Mouse (Mus musculus): ENCODE measurements around the gene Tspan31. TPM values are rescaled to one million over a fixed set of nuclear protein-coding genes. Genes with fewer than 3 reads are reported as not detected.

Gene Tspan31
- polyA plus RNA-seq, 1 experiment from 2014 or later: 189 TPM

- H3K4me2 ChIP-seq (ENCODE audit: low read depth, low read length): peak overlapping the region; percentile 97
- H3K36me3 ChIP-seq (ENCODE audit: control insufficient read depth, insufficient read depth, low read length): 0 out of 2 replicates have a peak, but pooled peaks cover 3% of the 10 kb centered on the region
- H3K4me1 ChIP-seq (ENCODE audit: control insufficient read depth, insufficient read depth, low read length): peaks cover 7% of the 10 kb centered on the region; the same call in 1 of the 2 replicates
- H3K9ac ChIP-seq (ENCODE audit: low read depth, low read length): peak overlapping the region; percentile 80
- H3K27ac ChIP-seq (ENCODE audit: low read length): no peak overlapping the region
- H3K4me3 ChIP-seq (ENCODE audit: low read length): peak overlapping the region; percentile 96
- WGBS: 3% methylated on average over 20 of the region's 20 CpGs
- peak; percentile 7; the same call in 1 of the 2 replicates for ATAC-seq
- H3K9me3 ChIP-seq (ENCODE audit: control insufficient read depth, low read length): no peaks in the 10 kb centered on the region
- H3K27me3 ChIP-seq (replicated peaks; ENCODE audit: control insufficient read depth, insufficient read depth, low read length): no peaks in the 10 kb centered on the region
These were observed 29.4 kb downstream of the Tspan31 start for GRCm38 (mm10) chr10:127040569-127041214.

- H3K27me3 ChIP-seq (replicated peaks; ENCODE audit: control insufficient read depth, insufficient read depth, low read length): no peaks in the 10 kb centered on the region
- no peak overlapping the region for H3K4me3 ChIP-seq (ENCODE audit: low read length)
- no peaks in the 10 kb centered on the region for H3K36me3 ChIP-seq (ENCODE audit: control insufficient read depth, insufficient read depth, low read length)
- ATAC-seq: no peak
- H3K4me2 ChIP-seq (ENCODE audit: low read depth, low read length): no peak overlapping the region
- no peak overlapping the region for H3K9ac ChIP-seq (ENCODE audit: low read depth, low read length)
- 76% methylated on average over 12 of the region's 12 CpGs for WGBS
- H3K27ac ChIP-seq (ENCODE audit: low read length): no peak overlapping the region
- no peaks in the 10 kb centered on the region for H3K9me3 ChIP-seq (ENCODE audit: control insufficient read depth, low read length)
- peaks cover 3% of the 10 kb centered on the region; the same call in 1 of the 2 replicates for H3K4me1 ChIP-seq (ENCODE audit: control insufficient read depth, insufficient read depth, low read length)
These were observed 32.4 kb downstream of the Tspan31 start for GRCm38 (mm10) chr10:127037641-127038040.

- H3K27me3 ChIP-seq (replicated peaks; ENCODE audit: control insufficient read depth, insufficient read depth, low read length): no peaks in the 10 kb centered on the region
- no peaks in the 10 kb centered on the region for H3K36me3 ChIP-seq (ENCODE audit: control insufficient read depth, insufficient read depth, low read length)
- no peak overlapping the region for H3K9ac ChIP-seq (ENCODE audit: low read depth, low read length)
- ATAC-seq: no peak
- no peak overlapping the region for H3K4me3 ChIP-seq (ENCODE audit: low read length)
- H3K27ac ChIP-seq (ENCODE audit: low read length): no peak overlapping the region
- no peaks in the 10 kb centered on the region for H3K9me3 ChIP-seq (ENCODE audit: control insufficient read depth, low read length)
- WGBS: 80% methylated on average over 12 of the region's 12 CpGs
- no peaks in the 10 kb centered on the region for H3K4me1 ChIP-seq (ENCODE audit: control insufficient read depth, insufficient read depth, low read length)
- no peak overlapping the region for H3K4me2 ChIP-seq (ENCODE audit: low read depth, low read length)
These were observed 33.8 kb downstream of the Tspan31 start for GRCm38 (mm10) chr10:127036273-127036672.

GRCm38 (mm10) chr10:127033301-127033741 lies 36.7 kb downstream of the Tspan31 start:
- Histone ChIP-seq H3K36me3 (ENCODE audit: control insufficient read depth, insufficient read depth, low read length) (no peaks in the 10 kb centered on the region), H3K4me2 (ENCODE audit: low read depth, low read length) (no peak overlapping the region), H3K27me3 (replicated peaks; ENCODE audit: control insufficient read depth, insufficient read depth, low read length) (no peaks in the 10 kb centered on the region), H3K9ac (ENCODE audit: low read depth, low read length) (no peak overlapping the region), H3K9me3 (ENCODE audit: control insufficient read depth, low read length) (no peaks in the 10 kb centered on the region), H3K27ac (ENCODE audit: low read length) (no peak overlapping the region), H3K4me1 (ENCODE audit: control insufficient read depth, insufficient read depth, low read length) (peaks cover 5% of the 10 kb centered on the region; the same call in 1 of the 2 replicates), H3K4me3 (ENCODE audit: low read length) (no peak overlapping the region)
- no peak for ATAC-seq
- WGBS: 80% methylated on average over 7 of the region's 8 CpGs

DNA sequence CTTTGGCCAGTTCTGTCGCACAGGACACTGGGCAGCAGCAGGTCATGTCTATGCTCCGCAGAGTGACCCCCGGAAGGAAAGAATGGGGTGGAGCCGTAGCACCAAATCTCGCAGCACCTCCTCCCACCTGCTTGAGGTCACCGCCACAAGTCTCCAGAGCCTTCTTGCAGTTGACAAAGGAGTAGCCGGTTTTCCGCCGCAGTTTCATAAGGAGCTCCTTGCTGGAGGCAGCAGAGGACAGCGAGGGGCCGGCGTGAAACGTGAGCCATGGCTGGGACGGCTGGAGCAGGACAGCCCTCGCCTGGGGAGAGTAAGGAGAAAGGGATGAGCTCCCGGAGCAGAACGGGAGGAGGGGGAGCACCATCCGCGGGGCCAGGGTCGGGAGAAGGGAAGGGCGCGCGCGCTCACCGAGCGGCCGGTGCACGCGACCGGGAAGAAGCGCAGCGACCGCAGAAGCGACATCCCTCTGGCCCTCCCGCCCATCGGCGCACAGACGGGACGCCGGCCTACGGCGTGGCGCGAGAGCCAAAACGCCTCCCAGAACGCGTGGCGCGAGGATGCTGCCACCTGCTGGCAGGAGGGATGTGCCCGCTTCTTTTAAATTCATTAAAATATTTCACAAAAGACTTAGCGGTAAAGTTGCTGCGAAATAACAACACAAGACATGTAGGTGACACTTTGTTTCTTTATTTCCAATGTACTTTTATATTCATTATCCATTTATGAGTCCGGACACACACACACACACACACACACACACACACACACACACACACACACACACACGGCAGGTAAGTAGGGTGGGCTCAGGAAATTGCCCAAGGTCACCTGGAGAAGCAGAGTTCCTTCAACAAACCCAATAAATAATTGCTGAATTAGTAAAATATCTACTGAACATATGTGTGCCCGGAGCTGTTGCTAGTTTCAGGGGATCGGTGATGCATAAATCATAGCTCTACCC lies 39.4 kb downstream of the Tspan31 start, which contains the start of gene Tsfm:
Tsfm (minus strand) TSS at position 505 of the 961 bp plus-strand sequence.
- 6% methylated on average over 56 of the region's 56 CpGs for WGBS
- peak within 1 kb of the TSS; percentile 94 for H3K4me3 ChIP-seq (ENCODE audit: low read length)
- H3K4me2 ChIP-seq (ENCODE audit: low read depth, low read length): peak within 1 kb of the TSS; percentile 89
- peak within 1 kb of the TSS; percentile 96 for H3K9ac ChIP-seq (ENCODE audit: low read depth, low read length)
- ATAC-seq: peak; percentile 94
- no peaks in the 10 kb centered on the region for H3K9me3 ChIP-seq (ENCODE audit: control insufficient read depth, low read length)
- H3K4me1 ChIP-seq (ENCODE audit: control insufficient read depth, insufficient read depth, low read length): peaks cover 5% of the 10 kb centered on the region; the same call in 1 of the 2 replicates
- no peaks in the 10 kb centered on the region for H3K27me3 ChIP-seq (replicated peaks; ENCODE audit: control insufficient read depth, insufficient read depth, low read length)
- H3K36me3 ChIP-seq (ENCODE audit: control insufficient read depth, insufficient read depth, low read length): peaks cover 2% of the 10 kb centered on the region
- H3K27ac ChIP-seq (ENCODE audit: low read length): peak within 1 kb of the TSS; percentile 74

DNA sequence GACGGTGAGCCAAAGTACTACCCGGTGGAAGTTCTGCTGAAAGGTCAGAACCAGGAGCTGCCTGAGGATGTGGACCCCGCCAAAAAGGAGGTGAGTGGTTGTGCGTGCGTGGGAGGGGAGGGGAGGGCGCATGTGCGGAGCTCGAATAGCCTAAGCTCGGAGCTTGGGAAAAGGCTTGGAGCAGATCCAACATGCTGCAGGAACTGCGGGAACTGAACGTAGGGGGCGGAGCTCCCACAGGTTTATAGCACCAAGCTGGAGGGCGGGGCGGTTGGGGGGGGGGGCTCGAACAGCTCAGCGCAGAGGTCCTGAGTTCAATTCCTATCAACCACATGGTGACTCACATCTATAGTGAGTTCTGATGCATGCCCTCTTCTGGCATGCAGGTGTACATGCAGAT lies 51.6 kb downstream of the Tspan31 start:
- no peak overlapping the region for H3K4me3 ChIP-seq (ENCODE audit: low read length)
- no peak overlapping the region for H3K9ac ChIP-seq (ENCODE audit: low read depth, low read length)
- H3K27me3 ChIP-seq (replicated peaks; ENCODE audit: control insufficient read depth, insufficient read depth, low read length): no peaks in the 10 kb centered on the region
- no peaks in the 10 kb centered on the region for H3K36me3 ChIP-seq (ENCODE audit: control insufficient read depth, insufficient read depth, low read length)
- no peaks in the 10 kb centered on the region for H3K4me1 ChIP-seq (ENCODE audit: control insufficient read depth, insufficient read depth, low read length)
- no peak for ATAC-seq
- no peak overlapping the region for H3K4me2 ChIP-seq (ENCODE audit: low read depth, low read length)
- H3K9me3 ChIP-seq (ENCODE audit: control insufficient read depth, low read length): no peaks in the 10 kb centered on the region
- no peak overlapping the region for H3K27ac ChIP-seq (ENCODE audit: low read length)
- 77% methylated on average over 16 of the region's 16 CpGs for whole genome bisulfite sequencing

Other genes with a start within 250 kb of the Tspan31 start
- 14.8 and 15.3 TPM in 2 replicates for gene Atp23, start 168.9 kb downstream of the Tspan31 start, polyA plus RNA-seq (2015; fragmentation: Nextera tagmentation; extraction: Ambion mirVana)
- gene Ctdsp2, start 91.5 kb downstream of the Tspan31 start, polyA plus RNA-seq (2015; fragmentation: Nextera tagmentation; extraction: Ambion mirVana): 41.2 and 44.0 TPM in 2 replicates
- gene Avil, start 69.6 kb downstream of the Tspan31 start, polyA plus RNA-seq (2015; fragmentation: Nextera tagmentation; extraction: Ambion mirVana): 0.21 and 0.28 TPM in 2 replicates
- 85.7 and 100 TPM in 2 replicates for gene Tsfm, start 39.4 kb downstream of the Tspan31 start, polyA plus RNA-seq (2015; fragmentation: Nextera tagmentation; extraction: Ambion mirVana)
- 42.4 and 48.3 TPM in 2 replicates for gene Mettl1, start 28.9 kb downstream of the Tspan31 start, polyA plus RNA-seq (2015; fragmentation: Nextera tagmentation; extraction: Ambion mirVana)
- 0.49 and 0.61 TPM in 2 replicates for gene Eef1akmt3, start 28.8 kb downstream of the Tspan31 start, polyA plus RNA-seq (2015; fragmentation: Nextera tagmentation; extraction: Ambion mirVana)
- gene Cyp27b1, start 22.0 kb downstream of the Tspan31 start, polyA plus RNA-seq (2015; fragmentation: Nextera tagmentation; extraction: Ambion mirVana): 0.05 and 0.11 TPM in 2 replicates
- 0.40 and 0.50 TPM in 2 replicates for gene March9, start 10.1 kb downstream of the Tspan31 start, polyA plus RNA-seq (2015; fragmentation: Nextera tagmentation; extraction: Ambion mirVana)
- gene Cdk4, start 6.7 kb downstream of the Tspan31 start, polyA plus RNA-seq (2015; fragmentation: Nextera tagmentation; extraction: Ambion mirVana): 1,474 and 1,595 TPM in 2 replicates
- gene Agap2, start 5.0 kb upstream of the Tspan31 start, polyA plus RNA-seq (2015; fragmentation: Nextera tagmentation; extraction: Ambion mirVana): 0.05 and 0.21 TPM in 2 replicates
- gene Os9, start 50.9 kb upstream of the Tspan31 start, polyA plus RNA-seq (2015; fragmentation: Nextera tagmentation; extraction: Ambion mirVana): 110 and 116 TPM in 2 replicates
- 65.6 and 66.7 TPM in 2 replicates for gene B4galnt1, start 95.0 kb upstream of the Tspan31 start, polyA plus RNA-seq (2015; fragmentation: Nextera tagmentation; extraction: Ambion mirVana)
- gene Slc26a10, start 110.4 kb upstream of the Tspan31 start, polyA plus RNA-seq (2015; fragmentation: Nextera tagmentation; extraction: Ambion mirVana): 1.0 and 1.1 TPM in 2 replicates
- 44.7 and 46.3 TPM in 2 replicates for gene Arhgef25, start 119.8 kb upstream of the Tspan31 start, polyA plus RNA-seq (2015; fragmentation: Nextera tagmentation; extraction: Ambion mirVana)
- 54.4 and 56.9 TPM in 2 replicates for gene Dtx3, start 125.5 kb upstream of the Tspan31 start, polyA plus RNA-seq (2015; fragmentation: Nextera tagmentation; extraction: Ambion mirVana)
- gene Pip4k2c, start 141.3 kb upstream of the Tspan31 start, polyA plus RNA-seq (2015; fragmentation: Nextera tagmentation; extraction: Ambion mirVana): 40.3 and 44.5 TPM in 2 replicates
- 5.2 and 5.3 TPM in 2 replicates for gene Kif5a, start 193.1 kb upstream of the Tspan31 start, polyA plus RNA-seq (2015; fragmentation: Nextera tagmentation; extraction: Ambion mirVana)
- 162 and 170 TPM in 2 replicates for gene Dctn2, start 196.1 kb upstream of the Tspan31 start, polyA plus RNA-seq (2015; fragmentation: Nextera tagmentation; extraction: Ambion mirVana)
- 9.9 and 11.1 TPM in 2 replicates for gene Mbd6, start 218.8 kb upstream of the Tspan31 start, polyA plus RNA-seq (2015; fragmentation: Nextera tagmentation; extraction: Ambion mirVana)
- 96.8 and 108 TPM in 2 replicates for gene Mars, start 241.5 kb upstream of the Tspan31 start, polyA plus RNA-seq (2015; fragmentation: Nextera tagmentation; extraction: Ambion mirVana)